Mouse (Mus musculus) spleen, embryonic (tissue): ENCODE results near the gene Fam71b.
"Not testable (repeated sequence)": the region's sequence is repeated elsewhere in the genome, so short reads cannot be mapped to it uniquely, and the experiment has no call there.

ENCODE experiments used
- CTCF ChIA-PET: fragments of 350-600 bp; sonication (Branson Sonifier 250); formaldehyde crosslinking; loops from one replicate; lab custom pipeline; 2022; lab: Charles Lee

Gene Fam71b

DNA sequence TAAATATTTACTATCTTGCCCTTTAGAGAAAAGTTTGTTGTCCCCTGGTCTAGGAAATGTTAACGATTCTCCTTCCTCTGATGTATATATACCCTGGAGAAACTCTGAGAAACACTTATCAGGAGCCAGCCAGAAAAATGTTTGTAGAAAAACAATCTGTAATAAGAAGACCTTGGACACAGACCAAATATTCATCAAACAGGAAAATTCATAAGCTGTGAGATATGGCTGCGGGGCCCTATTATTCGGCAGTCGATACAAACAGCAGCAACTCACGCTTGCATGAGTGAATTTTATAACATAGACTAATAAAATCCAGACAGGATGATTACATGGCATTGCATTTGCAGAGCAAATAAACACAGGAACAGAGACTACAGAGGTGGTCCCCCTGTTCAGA, 22.5 kb downstream of the Fam71b start:
- CTCF ChIA-PET, result interaction anchor here (0.8 kb wide), 1 partner anchor 31 kb away, joined by 3 read pairs; no protein-coding TSS in a partner anchor

DNA sequence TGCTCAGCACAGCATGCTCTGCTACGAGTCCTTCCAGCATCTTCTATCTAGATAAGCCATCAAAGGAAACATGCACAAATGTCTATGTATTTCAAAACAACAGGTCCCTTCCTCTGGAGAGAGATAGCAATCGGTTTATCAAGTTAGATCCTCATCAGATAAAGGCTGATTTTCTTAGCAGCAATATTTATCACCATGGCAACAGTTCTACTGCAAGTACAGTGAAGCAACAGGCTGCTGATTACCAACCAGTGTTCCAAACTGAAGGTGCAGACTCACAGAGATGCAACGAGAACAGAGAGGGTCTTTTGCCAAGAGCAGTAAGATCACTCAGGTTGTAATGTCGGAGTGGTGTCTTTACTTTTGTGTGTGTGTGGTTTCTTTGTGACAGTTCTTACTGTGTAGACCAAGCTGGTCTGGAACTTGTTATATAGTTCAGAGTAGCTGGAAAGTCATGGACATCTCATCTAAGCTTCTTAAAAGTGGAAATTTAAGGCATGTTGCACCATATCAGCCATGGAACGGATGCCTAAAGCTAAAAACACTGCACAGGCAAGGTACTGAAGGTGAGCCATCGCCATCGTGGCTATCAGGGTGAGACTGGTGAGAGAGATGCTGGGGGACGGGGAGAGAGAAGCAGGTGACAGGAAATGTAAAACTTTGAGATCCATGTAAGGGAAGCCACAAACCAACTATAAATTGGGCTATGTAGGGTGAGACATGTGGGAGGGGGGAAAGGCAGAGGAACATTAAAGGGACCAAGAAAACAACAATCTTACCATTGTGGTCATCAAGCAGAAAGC, 24.9 kb downstream of the Fam71b start:
- CTCF ChIA-PET, result no interaction called here

DNA sequence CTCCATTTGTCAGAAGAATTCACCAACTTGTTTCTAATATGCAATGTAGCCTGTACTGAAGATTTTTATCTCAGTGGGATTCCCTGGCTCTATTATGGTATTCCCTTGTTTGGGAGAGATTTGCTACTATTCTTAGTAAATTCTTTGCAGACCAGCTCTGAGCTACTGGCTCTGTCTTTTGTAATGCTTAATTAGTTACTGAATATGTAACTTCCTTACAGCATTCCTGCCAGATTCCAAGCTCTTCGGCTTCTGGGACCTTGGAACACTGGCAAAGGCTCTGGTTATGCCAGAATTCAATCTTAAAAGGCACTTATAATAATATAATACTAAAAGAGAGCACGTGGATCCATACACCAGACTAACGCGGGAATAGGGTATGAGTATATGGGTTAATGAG, 31.8 kb downstream of the Fam71b start:
- CTCF ChIA-PET, result not testable (repeated sequence)

DNA sequence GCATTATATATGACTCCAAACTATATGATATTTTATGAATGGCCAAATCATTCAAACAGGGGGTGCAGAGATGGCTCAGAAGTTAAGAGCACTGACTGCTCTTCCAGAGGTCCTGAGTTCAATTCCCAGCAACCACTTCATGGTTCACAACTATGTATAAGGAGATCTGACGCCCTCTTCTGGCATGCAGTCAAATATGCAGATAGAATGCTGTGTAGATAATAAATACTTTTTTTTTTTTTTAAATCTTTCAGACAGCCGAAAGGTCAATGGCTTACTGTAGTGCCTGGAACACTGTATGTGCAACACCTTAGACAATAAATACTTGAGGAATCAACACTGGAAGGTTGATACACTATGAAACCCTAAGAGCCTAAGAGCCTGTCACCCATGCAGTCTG, 33.8 kb downstream of the Fam71b start:
- CTCF ChIA-PET, result no interaction called here

DNA sequence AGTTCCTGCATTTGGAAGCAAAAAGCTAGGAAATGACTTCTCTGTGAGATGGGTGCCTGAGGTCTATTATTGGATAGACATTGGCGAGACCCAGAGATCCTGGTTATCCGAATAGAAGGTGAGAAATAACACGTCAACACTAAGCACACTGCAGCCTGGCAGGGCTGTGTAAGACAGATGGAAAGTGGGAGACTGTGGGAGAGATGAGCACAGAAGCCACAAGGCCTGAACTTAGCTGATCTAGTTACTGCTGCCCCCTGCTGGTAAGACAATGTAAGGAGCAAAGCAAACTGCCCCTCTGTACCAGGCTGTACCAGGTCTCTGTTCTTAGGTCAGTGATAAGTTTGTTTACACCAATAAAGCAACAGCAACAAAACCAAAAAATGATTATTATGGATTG, 34.8 kb downstream of the Fam71b start:
- CTCF ChIA-PET, result interaction anchor here (0.7 to 1.0 kb wide), 2 partner anchors 156 to 161 kb away, joined by 3 to 8 read pairs; no protein-coding TSS in a partner anchor

DNA sequence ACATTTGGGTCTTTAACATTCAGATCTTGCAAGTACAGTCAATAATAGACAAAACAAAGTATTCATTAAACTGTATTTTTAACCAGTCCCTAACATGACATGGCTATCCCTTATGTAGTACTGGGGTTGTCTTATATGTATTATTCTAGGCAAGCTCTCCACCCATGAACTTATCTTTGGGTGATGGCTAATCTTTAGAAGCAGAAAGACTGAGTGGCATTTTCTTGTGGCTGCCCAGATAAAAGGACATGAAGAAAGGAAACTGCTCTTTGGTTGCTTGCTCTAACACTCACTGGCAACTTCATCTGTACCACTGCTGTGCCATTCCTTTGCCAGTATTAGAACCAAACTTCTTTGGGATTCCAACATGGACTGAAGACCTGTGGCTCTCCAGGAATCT, 39.0 kb downstream of the Fam71b start:
- CTCF ChIA-PET, result no interaction called here

DNA sequence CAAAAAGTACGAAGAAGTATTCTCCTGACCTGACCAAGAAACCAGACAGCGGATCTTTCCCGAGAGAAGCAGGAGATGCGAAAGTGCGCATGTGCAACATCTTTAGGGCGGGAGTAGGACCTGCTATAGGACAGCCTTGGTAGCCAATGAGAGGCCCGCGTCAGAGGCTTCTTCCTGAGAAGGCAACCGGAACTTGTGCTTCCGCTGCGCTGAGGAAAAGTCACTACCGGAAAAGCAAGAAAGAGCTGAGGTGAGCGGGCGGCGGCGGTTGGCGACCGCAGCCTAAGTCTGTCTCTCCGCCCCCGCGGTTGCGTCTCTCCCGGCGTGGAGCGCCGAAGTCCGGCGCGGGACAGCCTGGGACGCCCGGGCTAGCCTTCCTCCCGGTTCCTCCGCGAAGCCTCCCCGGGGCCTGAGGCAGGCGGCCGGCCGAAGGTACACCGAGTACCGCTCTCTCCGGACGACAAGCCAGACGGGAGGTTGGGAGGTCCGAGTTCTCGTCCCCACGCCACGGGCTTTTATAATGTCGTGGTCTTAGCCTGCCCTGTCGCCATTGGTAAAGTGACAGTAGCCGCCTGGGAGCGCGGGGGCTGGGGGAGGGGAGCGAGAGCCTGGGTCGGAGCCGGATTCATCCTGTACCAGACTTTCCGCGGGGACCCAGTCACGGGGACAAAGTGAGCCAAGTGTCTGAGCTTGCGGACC, 40.5 kb downstream of the Fam71b start, which contains the start of gene Med7:
Med7 (plus strand) TSS at position 166 of the 699 bp plus-strand sequence.
- CTCF ChIA-PET, result no interaction called here

DNA sequence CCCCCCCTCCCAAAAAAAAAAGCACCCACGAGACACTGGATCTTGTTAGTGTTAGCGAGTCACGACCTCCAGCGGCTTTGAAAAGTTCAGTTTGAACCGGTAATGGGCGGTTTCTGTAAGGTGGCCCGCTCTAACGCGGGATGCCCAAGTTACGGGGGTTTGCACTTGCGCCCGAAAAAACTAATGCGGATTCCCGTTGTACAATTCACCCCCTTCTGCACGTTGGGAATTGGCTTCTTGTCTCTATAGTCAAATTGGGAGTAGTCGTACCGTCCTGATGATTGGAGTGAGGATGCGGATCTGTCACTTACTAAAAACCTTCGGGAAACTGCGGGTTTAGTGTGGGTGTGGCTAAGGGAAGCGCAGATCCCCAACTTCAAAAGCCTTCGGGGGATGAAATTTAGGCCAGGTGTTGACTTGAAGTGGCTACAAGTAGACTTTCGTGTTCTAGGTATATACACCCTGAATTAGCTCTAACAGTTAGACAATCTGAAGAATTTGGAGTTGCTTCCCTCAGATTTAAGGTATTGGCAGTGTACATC, 41.2 kb downstream of the Fam71b start:
- CTCF ChIA-PET, result no interaction called here

DNA sequence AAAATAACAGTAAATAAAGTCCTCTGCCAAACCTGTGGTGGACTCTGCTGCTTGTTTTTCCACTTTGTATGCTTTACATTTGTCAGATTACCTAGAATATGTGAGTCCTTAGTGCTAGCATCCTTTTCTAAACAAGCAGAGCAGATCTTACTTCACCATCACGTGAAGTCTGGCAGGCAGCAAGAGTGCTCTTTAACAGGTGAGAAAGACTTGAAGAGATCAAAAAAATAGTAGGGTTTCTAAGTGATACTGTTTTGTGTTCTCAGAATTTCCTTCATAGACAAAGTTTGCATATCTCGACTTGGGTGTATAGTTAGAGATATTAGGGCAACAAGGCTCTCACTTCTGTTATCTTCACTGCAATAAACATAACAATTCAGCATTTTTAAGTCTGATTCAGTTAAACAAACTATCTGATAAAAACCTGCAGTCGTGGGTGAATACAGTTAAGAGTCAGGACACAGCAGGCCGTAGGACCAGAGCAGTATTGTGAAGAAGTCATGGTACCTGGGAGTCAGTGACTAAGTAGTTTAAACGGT, 42.7 kb downstream of the Fam71b start:
- CTCF ChIA-PET, result no interaction called here

DNA sequence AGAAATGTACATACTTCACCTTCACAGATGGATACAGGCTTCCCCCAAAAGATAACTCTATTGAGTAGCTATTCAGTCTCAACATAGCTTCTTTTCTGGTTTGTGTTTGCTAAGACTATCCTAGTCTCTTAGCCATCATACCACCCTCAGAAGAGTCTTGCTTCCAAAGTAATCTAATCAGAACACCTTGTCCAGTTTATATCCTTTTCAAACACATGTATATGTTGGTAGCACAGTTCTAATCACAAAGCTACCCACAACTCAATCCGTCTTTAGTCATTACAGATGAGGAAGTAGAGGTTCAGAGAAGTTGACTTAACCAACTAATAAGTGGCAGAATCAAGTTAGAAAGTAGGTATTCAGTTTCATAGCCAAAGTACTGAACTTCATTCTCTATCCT, 45.4 kb downstream of the Fam71b start:
- CTCF ChIA-PET, result interaction anchor here (0.5 kb wide), 1 partner anchor 165 kb away, joined by 3 read pairs; no protein-coding TSS in a partner anchor

DNA sequence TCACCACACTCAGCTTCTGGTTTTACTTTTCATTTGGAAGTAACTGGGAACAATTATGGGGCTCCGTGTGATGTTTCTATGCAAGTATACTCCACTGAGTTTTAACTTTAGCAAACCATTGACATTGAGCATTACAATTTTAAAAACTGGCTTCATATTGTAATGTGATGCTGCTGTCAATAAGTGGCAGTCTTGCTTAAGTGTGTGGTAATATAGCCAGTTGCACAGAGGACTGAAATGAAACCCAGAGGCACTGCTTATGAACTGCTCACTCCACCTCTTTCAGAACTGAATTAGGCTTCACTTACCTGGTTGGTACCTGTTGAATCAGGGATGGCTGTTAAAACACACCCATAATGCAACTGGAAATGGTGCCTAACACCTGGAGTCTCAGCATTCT, 46.8 kb downstream of the Fam71b start:
- CTCF ChIA-PET, result interaction anchor here (0.6 kb wide), 1 partner anchor 25 kb away, joined by 7 read pairs; no protein-coding TSS in a partner anchor

DNA sequence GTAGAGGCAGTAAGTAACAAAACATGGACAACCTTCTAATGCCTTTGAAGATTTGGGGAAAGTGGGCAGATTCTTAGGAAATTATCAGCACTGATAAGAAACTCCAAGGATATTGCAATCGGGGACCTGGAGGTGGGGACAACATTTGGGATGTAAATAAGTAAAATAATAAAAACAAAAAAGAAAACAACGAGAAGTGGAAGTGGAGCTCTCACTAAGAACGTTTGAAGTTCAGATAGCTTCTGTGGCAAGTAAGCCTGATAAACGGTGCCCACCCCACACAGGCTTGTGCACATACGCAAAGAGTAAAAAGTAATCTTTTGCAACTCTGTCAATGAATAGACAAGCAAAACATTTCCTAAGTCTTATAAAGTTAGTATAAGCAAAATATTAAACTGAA, 47.6 kb downstream of the Fam71b start:
- CTCF ChIA-PET, result interaction anchor here (0.6 kb wide), 1 partner anchor 25 kb away, joined by 7 read pairs; no protein-coding TSS in a partner anchor

DNA sequence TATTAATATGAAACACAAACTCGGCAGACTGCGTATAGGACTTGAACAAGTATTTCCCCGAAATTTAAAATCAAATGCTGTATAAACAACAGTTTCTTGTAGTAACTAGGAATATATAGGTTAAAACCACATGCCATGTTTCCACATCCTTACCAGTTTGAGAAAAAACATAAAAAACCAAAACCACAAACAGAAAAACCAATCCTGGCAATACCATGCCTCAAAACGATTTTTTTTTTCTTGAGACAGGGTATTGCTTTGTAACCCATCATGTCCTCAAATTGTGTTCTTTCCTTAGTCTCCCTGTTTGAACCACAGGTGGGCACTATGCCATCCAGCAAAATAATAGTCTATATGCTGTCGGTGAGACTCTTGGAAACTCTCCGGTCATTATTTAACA, 49.8 kb downstream of the Fam71b start:
- CTCF ChIA-PET, result no interaction called here

DNA sequence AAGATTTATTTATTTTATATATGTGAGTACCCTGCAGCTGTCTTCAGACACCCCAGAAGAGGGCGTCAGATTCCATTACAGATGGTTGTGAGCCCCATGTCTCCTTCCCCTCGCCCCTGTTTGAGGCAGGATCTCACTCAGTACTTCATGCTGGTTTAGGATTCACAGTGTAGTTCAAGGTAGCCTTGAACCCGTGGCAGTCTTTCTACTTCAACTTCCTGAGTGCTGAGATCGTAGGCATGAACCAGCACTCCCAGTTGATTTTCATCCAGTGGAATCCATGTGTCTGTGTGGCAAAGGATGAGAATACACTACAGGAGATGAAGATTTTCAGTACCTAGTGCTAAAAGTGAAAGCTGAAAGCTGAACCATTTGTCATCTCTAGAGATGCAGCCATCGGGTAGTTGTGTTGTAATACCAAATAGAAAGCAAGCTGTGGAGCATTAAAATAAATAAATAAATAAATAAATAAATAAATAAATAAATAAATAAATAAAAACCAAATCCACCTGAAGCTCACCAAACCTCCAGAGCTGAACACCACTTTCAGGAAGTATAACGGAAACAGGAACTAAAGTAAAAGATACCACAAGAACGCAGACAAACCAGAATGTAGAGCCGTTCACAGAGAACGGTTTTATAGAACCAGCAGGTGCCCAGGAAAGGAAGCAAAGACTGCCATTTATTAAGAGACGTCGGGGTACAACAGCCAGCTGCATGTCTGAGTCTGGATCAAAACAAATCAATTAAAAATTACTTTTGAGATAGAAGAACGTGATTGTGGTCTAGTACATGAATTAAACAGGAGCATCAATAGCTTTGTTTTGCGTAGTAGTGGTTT, 51.5 kb downstream of the Fam71b start:
- CTCF ChIA-PET, result interaction anchor here (0.6 kb wide), 1 partner anchor 525 kb away, joined by 4 read pairs; no protein-coding TSS in a partner anchor

DNA sequence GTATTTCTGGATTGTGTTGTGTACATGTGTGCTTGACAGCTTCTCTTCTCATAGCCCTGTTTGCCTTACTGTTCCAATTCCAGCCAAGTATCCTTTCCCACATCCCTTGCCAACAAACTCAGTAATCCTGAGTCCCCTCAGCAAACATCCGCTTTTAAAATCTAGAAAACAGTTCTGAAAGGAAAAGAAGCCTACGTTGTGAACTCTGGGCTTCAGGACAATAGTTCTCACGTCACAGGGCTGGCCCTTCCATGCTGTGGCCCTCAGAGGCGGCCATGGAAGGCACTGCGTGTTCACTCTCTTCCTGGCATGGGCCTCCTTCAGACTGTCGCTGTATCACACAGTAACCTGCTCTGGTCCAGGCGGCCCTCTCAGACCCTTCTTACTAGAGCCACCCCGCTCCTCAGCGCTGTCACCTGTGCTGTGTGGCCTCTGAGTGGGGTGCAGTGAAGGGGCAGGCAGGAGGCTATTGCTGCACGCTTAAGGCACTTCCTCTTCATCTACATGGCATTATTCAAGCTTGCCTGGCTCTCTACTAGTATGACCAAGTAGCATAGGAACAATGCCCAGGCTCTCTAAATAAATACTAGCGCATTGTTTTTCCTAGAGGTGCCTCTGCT, 53.2 kb downstream of the Fam71b start:
- CTCF ChIA-PET, result no interaction called here

DNA sequence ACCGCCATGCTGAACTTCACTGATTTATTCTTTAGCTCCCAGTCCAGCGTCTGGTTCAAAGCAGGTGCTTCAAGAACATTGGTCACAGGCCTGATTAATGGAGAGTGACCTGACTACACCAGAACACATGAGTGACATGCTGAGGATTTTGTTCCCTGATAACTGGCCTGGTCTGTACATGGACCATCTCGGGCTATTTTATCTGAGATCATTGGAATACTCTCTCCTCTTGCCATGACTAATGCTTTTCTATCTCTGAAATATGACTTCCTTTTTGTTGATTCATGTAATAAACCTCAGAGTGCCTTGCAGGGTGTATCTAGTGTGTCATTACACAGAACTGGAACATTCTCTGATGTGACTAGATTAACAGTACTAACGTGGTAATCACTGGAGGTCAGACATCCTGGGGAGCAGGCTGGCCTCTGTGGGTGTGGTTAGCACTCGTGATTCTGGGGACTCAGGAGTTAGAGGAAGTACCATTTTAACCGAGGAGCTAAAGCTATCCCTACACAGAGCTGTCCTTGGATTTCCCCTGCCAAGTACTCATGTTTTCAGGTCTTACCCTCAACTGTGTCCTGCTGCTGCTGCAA, 58.2 kb downstream of the Fam71b start, which contains the start of gene Havcr2:
Havcr2 (plus strand) TSS at position 483 of the 593 bp plus-strand sequence.
- CTCF ChIA-PET, result no interaction called here
